In genomic region chrX:114816267-114816666, GRCm38 (mm10) we compare ENCODE assay signal across 14 mouse cellular contexts.
DNase-seq lines count a peak whose midpoint lies in the region; ATAC-seq and TF ChIP-seq lines count a peak whose summit lies in the region.
"Had no signal": no experiment of that assay in that cellular context is flagged by ENCODE, and none has a peak within 500 bp of the region (broad histone marks: within the 10 kb centered on the region; RNA-seq: fewer than 3 reads in every experiment).

No protein-coding gene starts in this region.

- H3K27ac ChIP-seq in midbrain, embryonic 14.5 days (replicated peaks; ENCODE audit: low read depth, low read length) = no peak overlapping the region
- H3K27ac ChIP-seq in midbrain, postnatal 0 days (ENCODE audit: low read depth, low read length) = no peak overlapping the region
- H3K27ac ChIP-seq: liver, embryonic 12.5 days; midbrain, embryonic 13.5 days had no signal

- intact Hi-C loops in heart, postnatal 10 days (cut with DNase I) = no loop called here

- H3K36me3 ChIP-seq in midbrain, embryonic 14.5 days (ENCODE audit: control insufficient read depth, insufficient read depth, low read length) = no peaks in the 10 kb centered on the region
- no peaks in the 10 kb centered on the region for H3K36me3 ChIP-seq in midbrain, postnatal 0 days (ENCODE audit: insufficient read depth, low read length)
- H3K36me3 ChIP-seq: liver, embryonic 12.5 days; midbrain, embryonic 13.5 days had no signal

- no peak overlapping the region for H3K4me2 ChIP-seq in midbrain, embryonic 14.5 days (ENCODE audit: low read length)
- no peak overlapping the region for H3K4me2 ChIP-seq in midbrain, postnatal 0 days (ENCODE audit: low read depth, low read length, poor library complexity, severe bottlenecking)
- H3K4me2 ChIP-seq: liver, embryonic 12.5 days; midbrain, embryonic 13.5 days had no signal

- H3K27me3 ChIP-seq in midbrain, embryonic 14.5 days (ENCODE audit: control insufficient read depth, insufficient read depth, low read length) = no peaks in the 10 kb centered on the region
- H3K27me3 ChIP-seq in midbrain, postnatal 0 days (ENCODE audit: insufficient read depth, low read length) = no peaks in the 10 kb centered on the region
- H3K27me3 ChIP-seq: liver, embryonic 12.5 days; midbrain, embryonic 13.5 days had no signal

- no peak overlapping the region for H3K4me3 ChIP-seq in midbrain, embryonic 14.5 days (replicated peaks; ENCODE audit: low read depth, low read length)
- no peak overlapping the region for H3K4me3 ChIP-seq in midbrain, postnatal 0 days (ENCODE audit: low read depth, low read length)
- H3K4me3 ChIP-seq: liver, embryonic 12.5 days; midbrain, embryonic 13.5 days had no signal

- H3K9ac ChIP-seq in midbrain, embryonic 14.5 days (replicated peaks; ENCODE audit: low read length) = no peak overlapping the region
- H3K9ac ChIP-seq in midbrain, postnatal 0 days (replicated peaks; ENCODE audit: low read length, poor library complexity, severe bottlenecking) = no peak overlapping the region
- H3K9ac ChIP-seq: liver, embryonic 12.5 days; midbrain, embryonic 13.5 days had no signal

- H3K4me1 ChIP-seq in midbrain, embryonic 14.5 days (ENCODE audit: control insufficient read depth, insufficient read depth, low read length) = no peaks in the 10 kb centered on the region
- H3K4me1 ChIP-seq in midbrain, postnatal 0 days (ENCODE audit: insufficient read depth, low read length) = no peaks in the 10 kb centered on the region
- H3K4me1 ChIP-seq: liver, embryonic 12.5 days; midbrain, embryonic 13.5 days had no signal

- WGBS in midbrain, embryonic 14.5 days = 45% methylated on average over 4 of the region's 4 CpGs
- WGBS in midbrain, postnatal 0 days = 35% methylated on average over 4 of the region's 4 CpGs

- no peaks in the 10 kb centered on the region for H3K9me3 ChIP-seq in midbrain, embryonic 14.5 days (ENCODE audit: control insufficient read depth, low read length)
- no peaks in the 10 kb centered on the region for H3K9me3 ChIP-seq in midbrain, postnatal 0 days (ENCODE audit: low read length)
- H3K9me3 ChIP-seq: liver, embryonic 12.5 days; midbrain, embryonic 13.5 days had no signal

- peak; percentile 13 to 19 for DNase-seq in heart, postnatal 10 days
- no peak for DNase-seq in heart, postnatal 4 days
- peak; percentile 1 for DNase-seq in midbrain, embryonic 14.5 days
- DNase-seq in midbrain, postnatal 0 days (ENCODE audit: low spot score) = no peak
- peak; percentile 33 for DNase-seq in embryo, embryonic 9.5 days (ENCODE audit: extremely low spot score)
- DNase-seq in mesoderm, embryonic 11.5 days (ENCODE audit: low read depth, low spot score) = peak; percentile 70
- DNase-seq in cerebellum, adult 11-12 months = no peak
- DNase-seq in urinary bladder, postnatal 10 days (ENCODE audit: low spot score) = no peak
- DNase-seq: cerebellum, adult 9-10 months; lung, postnatal 10 days; right cerebral cortex, postnatal 14 days had no signal

- no peak for ATAC-seq in midbrain, embryonic 14.5 days (ENCODE audit: low FRiP score, low TSS enrichment)
- ATAC-seq in midbrain, postnatal 0 days (ENCODE audit: low FRiP score) = no peak
- ATAC-seq: activated CD4-positive, CD25-positive, alpha-beta regulatory T cell, adult 4 months; liver, embryonic 12.5 days; midbrain, embryonic 13.5 days had no signal

- TF ChIP-seq CTCF in midbrain, postnatal 0 days (IDR thresholded peaks at IDR 0.05) = no peak

Comparison
In these comparisons a context has a peak if more than half of its experiments do, and no peak if none do; other contexts are left out.
1. DNase-seq: peak in heart, postnatal 10 days (2 of 2), midbrain, embryonic 14.5 days (single experiment), embryo, embryonic 9.5 days (single experiment) and mesoderm, embryonic 11.5 days (single experiment); none in heart, postnatal 4 days (single experiment), midbrain, postnatal 0 days (single experiment), cerebellum, adult 11-12 months (single experiment) and urinary bladder, postnatal 10 days (single experiment).